Mouse (Mus musculus) heart, postnatal 4 days (tissue): ENCODE results near the gene Pml. TPM values are rescaled to one million over a fixed set of nuclear protein-coding genes. Genes with fewer than 3 reads are reported as not detected.

Source experiments
- DNase-seq: peaks from one replicate; pipeline ENCODE4 v3.0.0; 2021
- total RNA-seq, 2 experiments: library from RNA; stranded (reverse); gene quantifications; 2 replicates each; pipeline ENCODE4 v1.2.3; 2021

Gene Pml
- total RNA-seq, 2 experiments from 2014 or later, result 15.3 to 17.6 TPM

DNA sequence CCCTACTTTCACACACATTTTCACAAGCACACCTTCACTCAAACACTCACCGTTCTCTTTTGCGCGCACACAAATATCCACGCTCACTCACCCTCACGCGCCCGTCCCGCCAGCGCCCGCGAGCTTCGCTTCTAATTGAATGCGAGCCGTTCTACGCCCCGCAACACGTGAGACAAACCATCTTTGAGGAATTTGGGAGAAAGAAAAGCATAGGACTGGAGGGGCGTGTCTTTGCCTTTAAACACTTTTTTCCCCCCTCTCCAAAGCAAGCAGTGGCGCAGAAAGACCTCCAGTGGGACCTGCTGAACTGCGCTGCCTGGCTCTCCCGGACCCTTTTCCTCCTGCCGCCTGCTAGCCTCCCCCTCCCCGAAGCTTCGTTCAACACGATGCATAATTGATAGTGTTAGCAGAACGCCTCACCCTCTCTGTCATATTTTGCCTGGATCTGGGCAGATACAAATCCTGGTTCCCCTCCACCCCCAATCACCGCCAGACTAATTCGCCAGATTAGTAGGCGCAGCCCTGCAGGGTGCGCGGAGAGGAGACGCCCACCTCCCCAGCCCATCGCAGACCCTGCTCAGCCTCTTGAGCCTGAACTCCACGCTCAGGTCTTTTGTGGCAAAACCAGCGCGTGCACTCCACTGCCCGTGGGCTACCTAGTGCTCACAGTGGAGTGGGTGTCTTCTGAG is 47.6 kb downstream of the Pml start:
- no peak for DNase-seq

DNA sequence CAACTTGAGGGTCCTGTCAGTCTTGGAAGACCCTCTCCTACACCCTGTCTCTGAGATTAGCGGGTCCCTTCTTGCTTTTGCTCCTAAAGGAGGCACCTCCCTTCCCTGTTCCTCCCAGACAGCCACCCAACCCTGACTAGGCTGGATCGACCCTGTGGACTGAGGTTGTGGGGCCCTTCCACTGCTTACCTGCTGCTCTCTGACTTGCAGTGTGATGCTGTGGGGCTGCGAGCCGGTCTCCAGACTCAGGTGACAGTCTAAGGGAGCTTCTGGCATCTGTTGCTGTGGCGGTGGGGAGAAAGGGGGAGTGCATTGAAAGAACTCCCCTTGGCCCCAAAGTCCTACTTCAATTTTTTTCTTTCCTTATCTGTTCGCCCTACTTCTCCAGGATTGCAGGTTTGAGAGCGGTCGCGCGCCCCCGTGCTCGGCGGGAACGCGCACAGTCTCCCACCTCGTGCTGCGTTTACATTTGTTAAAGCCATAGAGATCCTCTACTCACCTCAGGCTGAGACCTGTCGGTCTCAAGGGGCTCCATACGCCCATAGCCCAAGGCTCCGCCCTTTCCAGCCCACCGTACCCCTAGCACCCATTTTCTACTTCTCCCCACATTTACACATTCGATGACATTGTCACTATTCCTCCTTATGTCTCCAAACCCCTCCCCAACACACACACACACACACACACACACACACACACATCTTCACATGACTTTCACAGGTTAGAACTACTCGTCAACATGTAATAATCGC is 48.3 kb downstream of the Pml start:
- no peak for DNase-seq

DNA sequence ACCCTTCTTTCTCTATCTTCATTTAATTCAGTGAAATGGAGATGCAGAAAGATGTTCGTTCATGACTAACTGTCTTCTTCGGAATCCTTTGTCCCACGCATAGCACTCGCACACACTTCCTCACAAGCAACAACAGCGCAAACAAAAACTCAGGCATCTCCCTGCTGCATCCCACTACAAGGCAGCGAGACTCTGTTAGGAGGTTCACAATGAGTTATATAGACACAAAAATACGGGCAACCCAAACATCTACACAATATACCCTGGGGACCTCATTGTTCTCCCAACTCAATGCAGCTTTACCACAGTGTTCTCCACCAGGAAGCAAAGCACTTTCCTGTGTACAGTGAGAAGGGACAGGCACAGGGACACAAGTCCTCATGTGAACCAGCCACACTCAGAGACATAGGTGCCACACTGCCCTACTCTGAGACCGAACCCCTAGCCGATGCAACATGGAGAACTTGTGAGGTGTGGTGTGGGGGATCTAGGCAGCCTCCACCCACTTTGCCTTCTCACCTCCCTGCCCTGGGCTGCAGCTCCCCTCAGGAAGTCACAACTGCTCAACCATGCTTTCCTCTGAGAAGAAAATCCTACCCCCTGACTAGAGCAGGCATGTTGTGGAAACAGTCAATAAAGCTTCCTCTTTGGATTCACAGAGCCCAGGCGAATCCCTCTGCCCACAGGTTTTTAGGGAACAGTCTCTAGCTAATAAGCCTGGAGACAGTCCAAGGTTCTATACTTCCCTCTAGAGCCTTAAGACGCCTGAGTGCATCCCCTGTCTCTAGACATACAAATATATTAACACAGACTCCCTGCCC is 49.1 kb downstream of the Pml start:
- DNase-seq, result no peak

- DNase-seq, result no peak
These were observed 50.0 kb downstream of the Pml start for GRCm38 (mm10) chr9:58199381-58200269.

- no peak for DNase-seq
These were observed 50.7 kb downstream of the Pml start for GRCm38 (mm10) chr9:58198801-58199371.

DNA sequence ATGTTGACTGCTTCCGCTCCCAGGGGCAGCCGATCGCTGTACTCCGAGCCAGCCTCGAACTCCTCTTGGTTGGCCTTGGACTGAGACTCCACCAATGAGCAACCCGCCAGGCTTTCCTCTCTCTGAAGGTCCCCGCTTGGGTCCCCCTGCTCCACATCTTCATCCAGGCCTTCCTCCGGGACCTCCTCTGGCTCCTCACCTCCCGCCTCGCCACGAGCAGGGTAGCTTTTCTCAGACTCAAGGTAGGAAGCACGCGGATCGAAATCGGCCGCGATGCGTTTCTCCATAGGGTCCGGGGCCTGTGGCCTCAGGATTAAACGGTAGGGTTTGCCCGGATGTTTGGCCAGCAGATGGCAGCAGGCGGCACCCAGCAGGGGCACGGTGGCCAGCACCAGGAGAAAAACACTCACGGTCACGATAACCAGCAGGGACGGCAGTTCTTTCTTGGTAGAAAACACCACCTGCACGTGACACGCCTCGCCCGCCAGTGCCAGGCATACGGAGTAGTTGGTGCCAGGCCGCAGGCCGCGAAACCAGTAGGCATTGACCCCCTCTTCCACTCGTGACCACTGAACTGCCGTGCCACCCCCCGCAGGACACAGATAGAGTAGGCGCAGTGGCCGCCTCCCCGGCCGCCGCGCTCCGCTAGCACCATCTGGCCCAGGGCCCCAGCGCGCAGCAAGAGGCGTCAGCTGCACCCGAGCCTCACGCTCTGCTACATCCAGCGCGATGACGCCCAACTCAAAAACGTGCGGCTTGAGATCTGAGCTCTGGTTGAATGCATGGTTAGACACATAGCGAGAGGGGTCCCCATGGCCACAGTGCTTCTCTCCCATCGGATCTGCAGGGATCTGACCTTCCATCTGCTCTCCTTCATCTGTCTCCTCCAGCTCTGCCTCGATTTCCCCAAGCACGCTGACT is 51.5 kb downstream of the Pml start:
- DNase-seq, result peak; percentile 66

DNA sequence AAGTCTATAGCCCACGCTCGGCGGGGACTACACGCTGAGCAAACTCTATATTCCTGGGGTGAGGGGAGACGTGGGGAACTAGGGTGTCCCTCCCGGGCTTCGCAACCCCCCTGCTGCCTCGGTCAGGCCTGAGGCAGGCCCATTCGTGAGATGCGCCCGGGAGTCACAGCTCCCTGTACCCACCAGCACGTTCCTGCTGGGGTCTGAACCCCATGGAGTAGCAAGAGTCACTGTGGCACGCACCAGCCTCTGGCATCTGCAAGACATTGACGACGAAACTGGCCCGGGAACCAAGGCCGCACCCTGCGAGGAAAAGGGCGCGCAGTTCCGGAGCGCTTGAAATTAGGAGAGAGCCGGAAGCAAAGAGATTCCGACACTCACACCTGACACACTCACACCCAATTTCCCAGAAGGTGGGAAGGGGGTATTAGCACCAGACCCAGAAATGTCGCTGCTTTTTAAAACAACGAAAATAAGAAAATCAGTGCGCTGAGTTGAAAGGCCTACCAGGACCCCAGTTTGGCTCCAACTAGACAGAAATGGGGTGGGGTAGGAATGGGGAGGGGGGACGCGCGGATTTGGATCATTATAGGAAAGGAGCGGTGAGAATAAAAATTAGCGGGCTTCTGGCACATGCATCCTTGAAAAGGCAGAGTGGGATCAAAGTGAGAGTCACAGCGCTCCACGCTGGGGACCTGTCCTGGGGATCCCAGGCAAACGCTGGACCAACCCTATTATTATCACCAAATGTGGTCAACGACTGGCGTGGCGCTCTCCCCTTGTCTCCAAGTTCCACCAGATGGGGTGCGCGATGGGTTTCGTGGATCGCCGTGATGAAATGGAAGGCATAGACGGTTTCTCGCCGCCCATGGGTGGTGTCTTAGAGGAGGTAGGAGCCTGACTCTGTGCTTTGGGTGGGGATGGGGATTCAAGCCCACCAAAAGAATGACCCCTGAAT is 52.7 kb downstream of the Pml start:
- no peak for DNase-seq

DNA sequence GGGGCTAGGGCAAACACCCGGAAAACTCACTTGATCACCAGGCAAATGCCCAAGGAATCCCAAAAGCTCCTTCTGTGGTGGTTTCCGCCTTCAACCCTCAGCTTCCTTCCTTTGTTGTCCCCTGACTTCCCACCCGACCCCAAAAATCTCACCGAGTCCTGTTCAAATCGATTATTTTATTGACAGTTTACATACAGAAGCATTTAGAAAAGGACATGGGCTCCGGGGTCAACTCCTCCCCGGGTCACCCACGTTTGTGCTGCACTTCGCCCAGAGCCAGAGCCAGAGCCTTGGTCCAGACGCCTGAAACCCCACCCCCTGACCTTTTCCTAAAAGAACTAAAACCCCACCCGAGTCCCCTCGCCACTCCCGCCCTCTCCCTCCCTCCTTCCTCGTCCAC is 53.4 kb downstream of the Pml start:
- DNase-seq, result no peak

GRCm38 (mm10) chr9:58195671-58196070 is 53.9 kb downstream of the Pml start:
- no peak for DNase-seq

GRCm38 (mm10) chr9:58194222-58194621 is 55.4 kb downstream of the Pml start:
- no peak for DNase-seq

DNA sequence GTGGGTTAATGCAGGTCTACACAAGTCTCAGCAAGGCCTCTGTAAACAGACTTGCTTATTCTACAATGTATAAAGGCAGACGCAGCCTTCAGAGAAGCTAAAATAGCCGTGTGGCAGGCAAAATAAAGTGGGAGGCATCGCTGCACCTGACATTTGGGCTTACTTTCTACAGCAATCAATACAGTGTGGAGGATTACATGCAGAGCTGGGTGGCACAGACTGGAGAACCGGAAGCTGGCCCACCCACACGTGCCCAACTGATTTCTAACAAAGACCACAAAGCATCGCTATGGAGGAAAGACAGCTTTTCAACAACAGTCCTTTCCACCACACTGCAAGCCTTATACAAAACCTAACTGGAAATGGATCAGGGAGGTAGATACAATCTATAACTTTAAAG is 65.1 kb downstream of the Pml start:
- no peak for DNase-seq

DNA sequence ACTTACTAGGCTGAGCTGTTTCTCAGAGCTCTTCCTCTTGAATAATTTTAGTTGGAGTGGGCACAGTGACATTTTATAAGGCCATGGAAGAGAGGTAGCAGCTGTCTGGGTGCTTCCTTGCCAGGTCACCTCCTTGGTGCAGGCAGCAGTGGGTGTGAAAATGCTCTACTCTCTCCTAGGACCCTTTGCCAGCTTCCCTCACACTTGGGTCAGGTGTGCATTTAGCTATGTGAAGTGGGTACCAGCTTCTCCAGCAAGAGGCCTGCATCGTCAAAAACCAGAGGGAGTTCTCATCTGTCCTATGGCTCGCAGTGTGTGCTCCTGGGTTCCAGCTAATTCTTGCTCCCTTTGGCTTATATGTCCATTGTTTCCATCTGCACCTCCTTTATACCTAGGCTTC is 70.2 kb downstream of the Pml start:
- DNase-seq, result no peak

DNA sequence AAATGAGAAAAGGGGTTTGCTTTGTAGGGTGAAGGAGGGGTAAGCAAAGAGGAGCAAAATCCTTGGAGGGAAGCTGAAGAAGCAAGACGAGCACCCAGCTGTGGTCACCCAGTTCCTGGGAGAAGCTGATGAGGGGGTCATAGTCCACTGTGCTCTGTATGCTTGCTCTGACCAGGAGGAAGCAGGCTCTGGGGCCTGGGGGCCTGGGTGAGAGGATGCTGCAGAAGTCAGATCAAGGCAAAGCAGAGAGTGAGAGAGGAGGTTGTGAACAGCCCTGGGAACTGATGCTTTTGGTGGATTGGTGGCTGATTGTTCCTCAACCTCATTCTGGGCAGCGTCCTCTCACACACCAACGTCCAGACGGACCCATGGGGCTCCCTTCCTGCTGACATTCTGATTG is 72.4 kb downstream of the Pml start:
- no peak for DNase-seq

GRCm38 (mm10) chr9:58175745-58176487 is 73.7 kb downstream of the Pml start:
- DNase-seq, result no peak

DNA sequence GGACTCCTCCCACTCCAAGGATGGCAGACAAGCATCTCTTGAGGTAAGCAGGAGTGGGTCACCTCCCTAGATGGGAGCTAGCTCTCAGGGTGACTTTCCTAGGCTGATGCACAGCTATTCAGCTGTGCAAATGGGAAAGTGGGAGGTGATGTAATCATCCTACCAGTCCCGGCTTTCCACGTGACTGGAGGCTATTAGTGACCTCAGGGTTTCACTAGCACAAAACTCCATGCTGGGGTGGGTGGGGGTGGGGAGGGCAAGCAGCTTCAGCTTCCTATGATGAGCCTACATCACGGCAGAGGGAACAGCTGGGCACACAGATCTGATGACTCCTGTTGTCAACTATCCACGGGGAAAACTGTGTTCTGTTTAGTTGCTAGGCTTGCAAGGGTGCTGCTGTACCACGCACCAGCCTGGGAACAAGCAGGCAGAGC is 74.8 kb downstream of the Pml start:
- DNase-seq, result no peak

GRCm38 (mm10) chr9:58172863-58173262 is 76.7 kb downstream of the Pml start:
- no peak for DNase-seq

DNA sequence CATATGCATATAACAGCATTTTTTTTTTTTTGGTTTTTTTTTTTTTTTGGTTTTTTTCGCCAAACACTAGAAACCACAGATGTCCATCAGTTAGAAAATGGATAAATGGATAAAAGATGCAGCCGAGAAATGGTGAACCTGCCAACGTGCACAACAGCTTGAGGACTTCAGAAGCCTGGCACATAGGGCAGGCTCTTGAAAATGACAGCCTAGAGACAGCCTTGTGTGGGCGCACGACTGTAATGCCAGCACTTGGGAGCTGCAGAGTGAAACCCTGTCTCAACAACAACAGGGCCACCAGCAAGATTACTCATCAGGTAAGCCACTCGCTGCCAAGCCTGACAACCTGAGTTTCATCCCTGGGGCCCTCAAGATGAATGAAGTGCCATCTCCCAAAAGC is 80.2 kb downstream of the Pml start:
- no peak for DNase-seq

GRCm38 (mm10) chr9:58168880-58169279 is 80.7 kb downstream of the Pml start:
- no peak for DNase-seq
